Mouse (Mus musculus) embryonic facial prominence, embryonic 10.5 days (tissue): ENCODE data around the gene Nipal4. TPM values are rescaled to one million over a fixed set of nuclear protein-coding genes. Genes with fewer than 3 reads are reported as not detected.

ENCODE experiments used
- DNase-seq: peaks from one replicate; pipeline ENCODE4 v3.0.0-alpha.2; 2017; ENCODE audit warnings: low spot score
- H3K27ac ChIP-seq: fragments of 300-500 bp; sonication (generic); replicated peaks from 2 replicates; pipeline ENCODE4 v1.5.1; 2016; ENCODE audit warnings: mild to moderate bottlenecking
- H3K27me3 ChIP-seq: fragments of 300-500 bp; sonication (generic); replicated peaks from 2 replicates; pipeline ENCODE4 v1.6.1; 2016; ENCODE audit warnings: low read depth, mild to moderate bottlenecking; ENCODE audit not compliant: poor library complexity, severe bottlenecking
- H3K36me3 ChIP-seq: fragments of 300-500 bp; sonication (generic); replicated peaks from 2 replicates; pipeline ENCODE4 v1.6.1; 2016; ENCODE audit warnings: mild to moderate bottlenecking, moderate library complexity
- H3K4me1 ChIP-seq: fragments of 300-500 bp; sonication (generic); 2 replicates; pipeline ENCODE4 v1.6.1; 2016
- H3K4me3 ChIP-seq: fragments of 300-500 bp; sonication (generic); 2 replicates; pipeline ENCODE4 v1.5.1; 2016; ENCODE audit warnings: mild to moderate bottlenecking, moderate library complexity
- H3K9me3 ChIP-seq: fragments of 300-500 bp; sonication (generic); 2 replicates; pipeline ENCODE4 v1.6.1; 2016; ENCODE audit warnings: mild to moderate bottlenecking
- whole genome bisulfite sequencing: fragments of 180-500 bp; shearing (Covaris S2); methylation state at CpG from one replicate; pipeline ENCODE4 v1.1.7; 2016; 5-methylcytosine and 5-hydroxymethylcytosine counted together
- microRNA-seq: library from miRNA; unstranded; fragments of <30 nt; microRNA quantifications from one replicate; pipeline ENCODE4, GENCODE M21; 2017
- polyA plus RNA-seq: library from polyadenylated mRNA; unstranded; fragments of >200 nt; fragmentation: Nextera tagmentation; extraction: Ambion mirVana; gene quantifications from 2 replicates; pipeline ENCODE4 v1.2.1, GENCODE M21; 2016

The Nipal4 gene
- polyA plus RNA-seq, 1 experiment from 2014 or later: 0.71 TPM

- WGBS: 79% methylated on average over 6 of the region's 6 CpGs
- Histone ChIP-seq H3K36me3 (peaks cover 44% of the 10 kb centered on the region), H3K9me3 (no peaks in the 10 kb centered on the region), H3K4me3 (no peak overlapping the region), H3K4me1 (peaks cover 7% of the 10 kb centered on the region), H3K27ac (no peak overlapping the region), H3K27me3 (no peaks in the 10 kb centered on the region)
- no peak for DNase-seq
These were observed 64.2 kb downstream of the Nipal4 start for GRCm38 (mm10) chr11:46102107-46102506.

Small RNAs within 50 kb of the gene (microRNA-seq; reads per million reads assigned to microRNA genes)
- gene Mir7239: not detected
- gene Mir8100: not detected

Other genes with a start within 250 kb of the Nipal4 start
- gene Lsm11, start 221.6 kb downstream of the Nipal4 start, polyA plus RNA-seq: 6.4 and 7.3 TPM in 2 replicates
- gene Thg1l, start 211.0 kb downstream of the Nipal4 start, polyA plus RNA-seq: 16.6 and 16.7 TPM in 2 replicates
- gene Sox30, start 186.2 kb downstream of the Nipal4 start, polyA plus RNA-seq: 0.12 and 0.13 TPM in 2 replicates
- gene Gm12166, start 114.2 kb downstream of the Nipal4 start, polyA plus RNA-seq: 2.9 and 3.0 TPM in 2 replicates
- 11.3 and 13.9 TPM in 2 replicates for gene Adam19, start 110.5 kb downstream of the Nipal4 start, polyA plus RNA-seq
- 0.26 and 0.29 TPM in 2 replicates for gene Fndc9, start 69.0 kb upstream of the Nipal4 start, polyA plus RNA-seq
- 17.4 and 18.3 TPM in 2 replicates for gene Cyfip2, start 146.4 kb upstream of the Nipal4 start, polyA plus RNA-seq
- 0.04 and 0.05 TPM in 2 replicates for gene Itk, start 223.0 kb upstream of the Nipal4 start, polyA plus RNA-seq
- not detected in 2 replicates for gene Fam71b, start 230.1 kb upstream of the Nipal4 start, polyA plus RNA-seq